Mouse (Mus musculus) CD8-positive naive resting alpha-beta T cell, adult 2 months (primary cell): ENCODE results near the gene Gm48551.

Source experiments
- DNase-seq, 2 experiments: peaks; one replicate each; pipeline ENCODE4 v3.0.0; 2022; ENCODE audit warnings: low read depth in 2 of 2, low spot score in 2 of 2

The Gm48551 gene

DNA sequence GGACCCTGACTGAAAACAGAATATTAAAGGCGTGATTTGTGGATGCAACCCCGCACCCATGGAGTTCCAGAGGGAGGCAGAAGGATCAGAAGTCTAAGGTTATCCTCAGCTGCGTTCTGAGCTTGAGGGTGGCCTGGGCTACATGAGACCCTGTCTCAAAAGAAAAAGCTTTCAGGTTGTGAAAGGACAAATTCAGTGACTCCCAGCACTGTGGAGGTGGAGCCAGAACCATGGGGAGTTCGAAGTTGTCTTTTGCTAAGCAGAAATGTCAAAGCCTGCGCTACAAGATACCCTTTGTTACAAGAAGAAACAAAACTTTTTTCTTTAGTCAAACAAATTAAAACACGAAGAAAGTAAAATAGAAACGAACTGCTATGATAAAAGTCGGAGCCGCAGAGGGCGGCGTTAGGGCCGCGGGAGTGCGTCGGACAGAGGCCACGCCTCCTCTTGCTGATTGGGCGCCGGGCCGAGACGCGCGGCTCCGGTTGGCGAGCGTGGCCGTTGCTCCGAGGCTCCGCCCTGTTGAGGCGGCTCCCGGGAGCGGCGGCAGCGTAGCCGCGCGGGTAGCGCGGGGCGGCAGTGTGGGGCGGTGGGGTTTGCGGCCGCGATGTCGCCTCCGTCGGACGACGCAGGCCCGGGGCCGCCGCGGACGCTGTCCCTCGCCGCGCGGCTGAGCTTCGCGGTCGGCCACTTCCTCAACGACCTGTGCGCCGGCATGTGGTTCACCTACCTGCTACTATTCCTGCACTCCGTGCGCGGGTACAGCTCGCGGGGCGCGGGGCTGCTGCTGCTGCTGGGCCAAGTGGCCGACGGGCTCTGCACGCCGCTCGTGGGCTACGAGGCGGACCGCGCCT is 27.0 kb upstream of the Gm48551 start, which contains the start of gene Mfsd12:
TSS of gene Mfsd12 (plus strand) at position 501 of the 854 bp plus-strand sequence.
- DNase-seq: peak; percentile 76 to 77

DNA sequence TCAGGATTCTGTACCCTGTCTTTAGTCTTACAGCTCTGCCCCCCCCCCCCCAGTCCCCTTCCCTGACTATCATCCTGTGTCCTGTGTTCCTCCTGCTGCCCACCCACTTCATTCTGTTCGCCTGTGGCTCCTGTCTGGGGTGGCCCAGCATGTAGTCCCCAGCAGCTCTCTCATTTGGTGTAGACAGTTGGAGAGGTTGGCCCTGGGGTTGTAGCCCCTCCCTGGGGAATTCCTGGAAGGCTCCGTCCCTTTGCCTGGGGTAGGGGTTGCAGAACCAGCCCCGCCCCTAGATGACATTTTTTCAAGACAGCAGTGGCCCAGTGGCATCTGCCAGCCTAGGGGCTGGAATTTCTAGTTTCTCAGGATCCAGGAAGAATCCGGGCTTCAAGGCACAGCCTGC is 26.1 kb upstream of the Gm48551 start:
- DNase-seq: no peak

DNA sequence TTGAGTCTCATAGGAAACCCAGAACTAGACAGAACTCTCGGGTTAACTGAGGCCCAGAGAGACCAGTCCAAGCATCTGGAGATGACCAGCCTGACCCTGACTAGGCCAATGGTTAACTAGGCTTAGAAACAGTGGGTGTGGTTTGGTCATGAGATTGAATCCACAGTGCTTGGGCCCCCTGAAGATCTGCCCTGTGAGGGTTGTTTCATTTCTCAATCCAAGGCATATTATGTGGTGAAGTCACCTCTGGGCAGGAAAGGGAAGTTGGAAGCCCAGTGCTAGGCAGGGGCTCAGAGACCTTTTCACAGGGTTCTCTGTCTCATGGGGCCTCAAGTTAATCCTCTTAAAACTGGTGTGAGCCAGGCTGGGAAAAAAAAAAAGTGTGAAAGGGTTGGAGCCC is 25.4 kb upstream of the Gm48551 start:
- no peak for DNase-seq

- DNase-seq: no peak
Measured at GRCm38 (mm10) chr10:81360721-81361120, 23.5 kb upstream of the Gm48551 start.

GRCm38 (mm10) chr10:81362336-81362949 is 21.8 kb upstream of the Gm48551 start:
- no peak for DNase-seq

DNA sequence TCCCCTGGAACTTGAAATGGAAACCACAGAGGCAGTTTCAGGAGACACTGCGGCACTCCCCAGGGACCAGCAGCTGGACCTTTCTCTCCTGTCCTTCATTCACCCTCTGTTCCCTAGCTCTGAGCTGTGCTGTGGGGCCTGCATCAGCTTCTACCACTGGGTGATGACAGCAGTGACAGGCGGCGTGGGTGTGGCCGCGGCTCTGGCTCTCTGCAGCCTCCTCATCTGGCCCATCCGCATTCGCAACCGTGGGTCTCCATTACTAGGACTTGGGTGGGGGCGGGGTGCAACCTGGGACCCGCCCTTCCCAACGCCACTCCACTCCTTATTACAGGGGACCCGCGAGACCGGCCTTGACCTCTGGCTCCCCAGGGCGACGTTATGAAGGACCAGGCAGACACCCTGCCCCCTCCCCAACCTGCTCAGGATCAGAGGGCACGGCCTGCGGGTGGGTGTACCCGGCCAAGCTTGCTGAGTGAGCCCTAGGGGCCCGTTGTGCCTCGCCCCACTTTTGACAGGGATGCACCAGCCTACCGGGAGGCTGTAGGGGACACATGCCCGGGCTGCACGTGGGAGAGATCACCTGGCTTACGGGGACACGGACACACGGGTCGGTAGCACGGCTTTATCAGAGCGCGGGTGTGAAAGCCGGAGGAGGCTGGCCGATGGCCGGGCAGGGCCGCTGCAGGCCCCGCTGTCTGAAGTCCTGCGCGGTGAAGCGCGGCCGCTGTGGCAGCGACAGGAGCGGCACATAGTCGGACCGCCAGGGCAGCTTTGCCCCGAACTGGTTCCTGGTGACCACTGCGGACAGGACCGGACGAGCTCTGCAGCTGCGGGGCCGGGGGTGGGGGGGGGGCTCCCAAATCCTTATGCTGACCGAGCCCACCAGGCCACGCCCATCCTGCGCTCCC is 20.6 kb upstream of the Gm48551 start:
- DNase-seq: no peak

GRCm38 (mm10) chr10:81364666-81365065 is 19.6 kb upstream of the Gm48551 start:
- no peak for DNase-seq

DNA sequence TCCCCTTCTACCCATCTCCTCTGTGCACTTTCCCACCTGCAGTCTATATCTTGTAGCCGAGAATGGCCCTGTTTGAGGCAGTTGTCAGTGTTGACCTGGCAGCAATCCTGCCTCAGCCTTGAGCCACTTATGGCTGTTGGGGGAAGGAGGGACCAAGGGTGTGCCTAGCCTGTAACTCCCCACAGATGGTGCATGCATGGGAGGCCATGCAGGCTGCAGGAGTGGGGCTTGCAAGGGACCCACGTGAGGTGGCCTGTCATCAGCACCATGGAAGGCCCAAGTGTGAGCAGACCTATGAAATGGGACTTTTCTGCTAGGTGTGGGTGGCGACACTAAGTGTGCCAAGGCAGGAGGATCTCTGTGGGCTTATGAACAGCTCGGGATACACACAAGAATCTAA is 19.2 kb upstream of the Gm48551 start:
- no peak for DNase-seq

DNA sequence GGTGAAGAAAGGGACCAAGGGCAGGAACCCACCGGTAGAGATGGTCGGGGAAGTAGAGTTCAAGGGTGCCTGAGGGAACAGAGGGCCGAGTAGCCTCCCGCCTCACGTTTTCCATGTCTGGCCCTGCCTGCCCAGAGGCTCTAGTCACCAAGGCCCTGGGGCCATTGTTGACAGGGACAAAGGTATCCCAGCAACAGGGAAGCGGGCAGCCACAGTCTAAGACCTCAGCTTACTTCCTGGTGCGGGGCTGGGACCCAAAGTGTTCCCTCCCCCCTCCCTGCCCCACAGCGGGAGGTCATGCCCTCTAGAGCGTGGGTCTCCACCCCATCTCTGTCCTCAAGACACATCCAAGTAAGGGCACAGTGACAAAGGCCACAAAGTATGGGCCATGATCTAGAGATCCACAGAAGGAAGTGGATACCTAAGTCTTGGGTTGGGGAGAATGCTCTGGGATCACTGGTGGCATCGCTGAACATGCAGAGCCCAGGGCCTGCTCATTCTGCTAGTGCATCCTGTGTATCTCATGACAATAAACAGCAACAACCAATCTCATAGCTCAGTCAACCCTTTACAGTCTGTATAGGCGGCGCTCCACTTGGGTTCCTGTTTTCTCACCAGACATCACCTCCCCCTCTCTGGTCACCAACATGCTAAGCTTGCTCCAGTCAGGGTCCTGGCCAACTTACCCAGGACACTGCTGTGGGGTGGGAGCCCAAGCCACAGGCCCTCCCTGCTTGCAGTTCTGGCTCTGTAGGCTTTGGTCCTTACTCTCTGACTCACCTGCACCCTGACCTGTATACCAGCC is 18.4 kb upstream of the Gm48551 start, which contains the start of gene 4930404N11Rik:
TSS of gene 4930404N11Rik (minus strand) at position 145 of the 805 bp plus-strand sequence.
- no peak for DNase-seq

- DNase-seq: no peak
Measured at GRCm38 (mm10) chr10:81366477-81367206, 17.6 kb upstream of the Gm48551 start.

DNA sequence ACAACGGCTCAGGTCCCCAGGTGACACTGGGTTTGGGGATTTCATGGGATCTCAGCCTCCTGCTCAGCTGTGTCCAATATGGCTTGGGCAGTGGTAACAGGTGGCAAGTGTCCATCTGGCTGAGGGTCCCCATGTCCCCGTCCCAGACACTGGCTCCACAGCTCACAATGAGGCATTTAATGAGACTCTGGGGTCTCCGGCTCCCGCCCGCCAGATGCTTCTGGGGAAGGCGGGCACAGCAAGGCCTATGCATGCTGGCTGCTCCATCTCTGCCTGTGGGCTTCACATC is 17.1 kb upstream of the Gm48551 start:
- no peak for DNase-seq

DNA sequence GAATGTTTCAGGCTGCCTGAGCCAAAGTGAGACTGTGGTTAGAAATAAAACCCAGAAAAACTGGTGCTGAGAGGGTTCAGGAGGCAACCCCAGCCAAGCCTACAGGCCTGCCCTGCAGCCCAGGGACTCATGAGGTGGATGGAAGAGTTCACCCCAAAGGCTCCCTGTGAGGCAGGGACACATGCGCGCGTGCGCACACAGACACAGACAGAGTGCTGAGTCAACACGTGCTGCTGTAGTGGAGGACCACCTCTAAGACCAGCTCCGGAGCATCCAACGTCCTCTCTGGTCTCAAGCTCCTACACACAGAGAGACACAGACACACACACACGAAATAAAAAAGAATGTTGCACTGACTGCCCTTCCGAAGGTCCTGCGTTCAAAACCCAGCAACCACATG is 8.9 kb upstream of the Gm48551 start:
- no peak for DNase-seq

- no peak for DNase-seq
Measured at GRCm38 (mm10) chr10:81376561-81377361, 7.5 kb upstream of the Gm48551 start.

- no peak for DNase-seq
Measured at GRCm38 (mm10) chr10:81377362-81377664, 7.0 kb upstream of the Gm48551 start.

DNA sequence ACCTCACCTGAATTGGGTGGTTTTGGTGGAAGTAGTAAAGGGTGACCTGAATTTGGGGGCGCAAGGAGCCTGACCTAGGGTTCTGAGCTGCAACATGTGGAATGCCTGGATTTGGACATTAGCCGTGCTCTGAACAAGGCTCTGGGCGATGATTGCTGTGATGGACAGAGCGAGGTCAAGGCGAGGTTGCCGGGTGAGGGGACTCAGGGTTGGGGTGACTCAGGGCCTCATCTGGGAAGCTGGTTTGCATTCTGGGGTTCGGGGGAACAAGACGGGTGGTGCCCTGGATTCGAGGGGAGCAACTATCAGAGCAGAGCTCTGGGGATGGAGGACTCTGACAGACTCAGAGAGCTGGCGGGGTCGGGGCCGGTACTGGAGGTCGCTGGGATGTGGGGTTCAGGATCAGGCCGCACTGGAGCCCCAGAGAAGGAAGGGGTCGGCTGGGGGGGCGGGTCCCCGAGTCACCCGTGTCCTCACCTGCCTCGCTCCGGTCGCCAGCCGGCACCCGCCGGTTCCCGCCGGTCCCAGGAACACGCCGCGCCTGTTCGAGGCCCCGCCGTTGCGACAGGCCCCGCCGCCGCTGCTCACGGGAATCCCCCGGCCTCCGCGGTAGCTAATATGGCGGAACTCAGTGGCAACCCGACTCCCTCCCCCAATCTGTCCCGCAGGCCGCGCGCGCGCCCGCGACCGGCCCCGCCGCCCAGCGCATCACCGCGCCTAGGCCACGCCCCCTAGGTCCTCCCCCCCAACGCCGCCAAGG is 6.3 kb upstream of the Gm48551 start, which contains the start of gene Fzr1:
TSS of gene Fzr1 (minus strand) at position 724 of the 760 bp plus-strand sequence.
- no peak for DNase-seq

DNA sequence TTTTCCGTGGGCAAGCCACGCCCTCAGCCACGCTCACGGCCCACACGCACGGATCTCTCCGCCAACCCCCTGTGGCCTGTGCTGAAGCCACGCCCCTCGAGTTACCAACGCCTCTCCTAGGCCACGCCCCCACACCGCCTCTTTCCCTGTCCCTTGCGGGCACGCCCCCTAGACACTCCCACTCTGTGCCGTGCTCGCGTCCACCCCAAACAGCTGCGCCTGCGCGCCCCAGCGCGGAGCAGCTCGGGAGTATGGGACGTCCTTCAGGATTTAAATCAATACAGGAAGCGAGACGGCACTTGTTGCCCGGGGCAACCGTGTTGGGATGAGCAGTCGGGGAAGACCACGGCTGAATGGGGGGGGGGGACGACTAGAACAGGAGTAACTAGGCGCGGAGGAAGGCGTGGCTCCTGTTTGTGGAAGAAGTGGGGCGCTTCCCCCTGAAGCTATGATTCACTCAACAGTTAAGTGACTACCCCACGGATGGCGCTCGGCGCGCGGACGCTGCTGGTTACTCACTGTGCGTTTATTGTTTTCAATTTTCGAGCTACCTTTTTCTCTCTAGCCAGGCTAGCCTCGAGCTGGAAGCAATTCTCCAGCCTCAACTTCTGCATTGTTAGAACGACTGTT is 5.6 kb upstream of the Gm48551 start:
- peak; percentile 100 for DNase-seq

DNA sequence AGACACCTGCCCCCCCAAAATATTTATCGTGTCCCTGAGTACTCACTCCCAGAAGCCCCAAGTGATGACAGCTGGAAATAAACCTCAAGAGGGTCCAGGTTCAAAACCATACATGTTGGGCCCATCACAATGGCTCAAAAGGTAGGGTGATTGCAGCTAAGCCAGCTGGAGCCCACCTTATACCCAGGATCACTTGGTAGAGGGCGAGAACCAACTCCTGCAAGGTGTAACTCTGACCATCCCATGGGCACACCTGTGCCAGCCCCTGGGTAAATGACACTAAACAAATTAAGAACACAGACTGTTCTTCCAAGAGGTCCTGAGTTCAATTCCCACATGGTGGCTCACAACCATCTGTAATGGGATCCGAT is 5.1 kb upstream of the Gm48551 start:
- no peak for DNase-seq

GRCm38 (mm10) chr10:81379809-81380378 is 4.4 kb upstream of the Gm48551 start:
- no peak for DNase-seq
